22 mouse cellular contexts compared by ENCODE assay signal in genomic region chr4:95001043-95001775, GRCm38 (mm10). TPM values are rescaled to one million over a fixed set of nuclear protein-coding genes. Genes with fewer than 3 reads are reported as not detected.
DNase-seq lines count a peak whose midpoint lies in the region; ATAC-seq and TF ChIP-seq lines count a peak whose summit lies in the region.
"Had no signal": no experiment of that assay in that cellular context is flagged by ENCODE, and none has a peak within 500 bp of the region (broad histone marks: within the 10 kb centered on the region; RNA-seq: fewer than 3 reads in every experiment).

No protein-coding gene starts in this region.

- H3K4me1 ChIP-seq in liver, postnatal 0 days (ENCODE audit: insufficient read depth): no peaks in the 10 kb centered on the region
- H3K4me1 ChIP-seq: embryonic facial prominence, embryonic 10.5 days; heart, embryonic 12.5 days had no signal

- intact Hi-C loops in heart, postnatal 10 days (cut with DNase I): loop anchor here (5.0 kb wide), 1 partner anchor 1031 kb away; no protein-coding TSS in a partner anchor

- POLR2A ChIA-PET in Patski (lab: Charles Lee): no interaction called here

- H3K27ac ChIP-seq in liver, postnatal 0 days (ENCODE audit: low read depth): no peak overlapping the region
- H3K27ac ChIP-seq: embryonic facial prominence, embryonic 10.5 days; kidney, postnatal 0 days had no signal

- H3K9ac ChIP-seq in liver, postnatal 0 days (replicated peaks): no peak overlapping the region
- H3K9ac ChIP-seq: heart, embryonic 12.5 days had no signal

- H3K4me3 ChIP-seq in liver, postnatal 0 days (ENCODE audit: low read depth, low read length): no peak overlapping the region
- H3K4me3 ChIP-seq: embryonic facial prominence, embryonic 10.5 days; erythroblast, embryonic 14.5 days; heart, embryonic 12.5 days had no signal

- no peak overlapping the region for H3K4me2 ChIP-seq in liver, postnatal 0 days (ENCODE audit: low read depth, low read length)
- H3K4me2 ChIP-seq: heart, embryonic 12.5 days had no signal

- 61% methylated on average over 6 of the region's 6 CpGs for WGBS in liver, postnatal 0 days (ENCODE audit: insufficient replicate concordance)

- no peaks in the 10 kb centered on the region for H3K27me3 ChIP-seq in Patski
- H3K27me3 ChIP-seq in liver, postnatal 0 days (ENCODE audit: insufficient read depth, low read length): no peaks in the 10 kb centered on the region
- H3K27me3 ChIP-seq: heart, embryonic 12.5 days had no signal

- DNase-seq in frontal cortex, postnatal 36 days (ENCODE audit: low spot score in 2 of 2): no peak
- peak; percentile 6 for DNase-seq in retina, postnatal 1 day
- no peak for DNase-seq in retina, embryonic 14.5 days (ENCODE audit: low spot score)
- DNase-seq in Patski (ENCODE audit: low read depth, low spot score): peak; percentile 44
- DNase-seq in heart, postnatal 10 days: no peak
- DNase-seq in liver, postnatal 0 days: no peak
- DNase-seq: cerebellum, adult 11-12 months; cerebellum, postnatal 36 days; heart, postnatal 4 days; kidney, adult 11 months; left cerebral cortex, postnatal 4 days; lung, postnatal 14 days; right cerebral cortex, postnatal 4 days; thymus, postnatal 36 days had no signal

- CTCF ChIA-PET in Patski (lab: Charles Lee): no interaction called here

- TF ChIP-seq CTCF in Patski (IDR thresholded peaks at IDR 0.05): no peak
- no peak for TF ChIP-seq CTCF in liver, postnatal 0 days (IDR thresholded peaks at IDR 0.05; ENCODE audit: low read depth)

- no peaks in the 10 kb centered on the region for H3K36me3 ChIP-seq in liver, postnatal 0 days (replicated peaks; ENCODE audit: insufficient read depth, low read length)
- H3K36me3 ChIP-seq: embryonic facial prominence, embryonic 10.5 days; G1E; heart, embryonic 12.5 days had no signal

- no peak for TF ChIP-seq EP300 in liver, postnatal 0 days (IDR thresholded peaks at IDR 0.05; ENCODE audit: low read depth)

- H3K9me3 ChIP-seq in liver, postnatal 0 days (ENCODE audit: low read length): no peaks in the 10 kb centered on the region
- H3K9me3 ChIP-seq: embryonic facial prominence, embryonic 10.5 days; G1E; heart, embryonic 12.5 days had no signal

- in situ Hi-C loops in Patski (cut with MboI; ENCODE audit: low pct_unique_long_range_greater_than_20kb): loop anchor here (10.0 kb wide), 1 partner anchor 754 kb away; no protein-coding TSS in a partner anchor

- peak; percentile 90 for ATAC-seq in frontal cortex, adult (ENCODE audit: low TSS enrichment)
- ATAC-seq in Patski: peak; percentile 93
- ATAC-seq in liver, postnatal 0 days: no peak
- ATAC-seq: forebrain, embryonic 14.5 days; hindbrain, embryonic 16.5 days had no signal

RNA-seq across cellular contexts. Expression of gene Mysm1, which starts 22.3 kb away (rescaled TPM):
- 13.3 TPM for polyA plus RNA-seq in Patski (2021)
- total RNA-seq in heart, postnatal 10 days (2021): 10 to 100 TPM; 13.4 to 15.7 TPM
- 6.1 and 9.3 TPM in 2 replicates for polyA plus RNA-seq in liver, postnatal 0 days (2015; fragmentation: Nextera tagmentation; extraction: Ambion mirVana)

RNA-seq across cellular contexts. Expression of gene Jun, which starts 50.8 kb away (rescaled TPM):
- 122 TPM for polyA plus RNA-seq in Patski (2021)
- 10 to 100 TPM; 58.9 to 65.6 TPM for total RNA-seq in heart, postnatal 10 days (2021)
- 5.7 and 6.4 TPM in 2 replicates for polyA plus RNA-seq in liver, postnatal 0 days (2015; fragmentation: Nextera tagmentation; extraction: Ambion mirVana)

Comparison
In these comparisons a context has a peak if more than half of its experiments do, and no peak if none do; other contexts are left out.
1. DNase-seq: peak in retina, postnatal 1 day (single experiment) and Patski (single experiment); none in frontal cortex, postnatal 36 days (0 of 2), retina, embryonic 14.5 days (single experiment), heart, postnatal 10 days (0 of 2) and liver, postnatal 0 days (single experiment).
2. RNA of gene Jun, which starts 50.8 kb away (polyA plus RNA-seq): 122 TPM in Patski (single experiment); 5.7 to 6.4 TPM in liver, postnatal 0 days; every median in the first group is over 10 times any median in the second.